Mouse (Mus musculus) adrenal gland, adult 18-20 months (tissue): ENCODE measurements around the gene Hydin. TPM values are rescaled to one million over a fixed set of nuclear protein-coding genes. Genes with fewer than 3 reads are reported as not detected.

Experiments used
- DNase-seq, 2 experiments: peaks; one replicate each; pipeline ENCODE4 v3.0.0; 2021 to 2022; ENCODE audit warnings: low spot score in 2 of 2
- total RNA-seq, 2 experiments: library from RNA; stranded (reverse); gene quantifications; 1 replicate in 1 of 2; 2 replicates in 1 of 2; pipeline ENCODE4 v1.2.3; 2021

Hydin gene
- total RNA-seq, 2 experiments from 2014 or later: 0.03 to 0.17 TPM

DNA sequence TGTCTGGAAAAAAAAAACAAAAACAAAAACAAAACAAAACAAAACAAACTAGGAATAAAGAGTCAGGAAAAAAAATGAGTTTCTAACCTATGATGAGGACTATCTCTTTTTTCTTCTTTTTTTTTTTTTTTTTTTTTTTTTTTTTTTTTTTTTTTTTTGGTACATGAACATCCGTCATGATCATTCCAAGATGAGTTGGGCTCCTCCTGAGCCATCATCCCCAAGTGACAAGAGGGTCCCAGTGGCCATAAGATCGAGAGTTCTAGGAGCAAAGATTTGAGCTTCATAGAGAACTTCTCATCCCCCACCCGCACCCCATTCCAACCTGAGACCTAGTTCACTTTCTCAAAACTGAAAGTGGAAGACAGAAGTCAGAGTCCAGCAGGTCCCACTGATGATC, 164.6 kb downstream of the Hydin start:
- no peak for DNase-seq

DNA sequence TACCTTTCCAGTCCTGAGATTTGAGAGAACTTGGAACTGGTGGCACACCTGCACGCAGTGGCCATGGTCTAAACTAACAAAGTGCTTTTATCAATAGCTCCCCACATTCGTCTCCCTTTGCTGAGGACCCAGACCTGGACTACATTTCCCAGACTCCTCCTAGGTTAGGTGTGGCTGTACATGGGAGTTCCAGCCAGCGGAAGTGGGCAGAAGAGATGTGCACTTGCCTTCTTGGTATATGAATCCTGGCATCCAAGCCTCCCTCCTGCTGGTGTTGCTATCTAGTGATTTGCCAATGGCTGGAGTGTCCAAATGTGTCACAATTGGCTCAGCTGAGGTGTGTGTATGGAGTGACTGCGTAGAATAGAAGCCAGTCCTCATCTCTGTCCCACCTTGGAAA, 173.8 kb downstream of the Hydin start:
- no peak for DNase-seq

DNA sequence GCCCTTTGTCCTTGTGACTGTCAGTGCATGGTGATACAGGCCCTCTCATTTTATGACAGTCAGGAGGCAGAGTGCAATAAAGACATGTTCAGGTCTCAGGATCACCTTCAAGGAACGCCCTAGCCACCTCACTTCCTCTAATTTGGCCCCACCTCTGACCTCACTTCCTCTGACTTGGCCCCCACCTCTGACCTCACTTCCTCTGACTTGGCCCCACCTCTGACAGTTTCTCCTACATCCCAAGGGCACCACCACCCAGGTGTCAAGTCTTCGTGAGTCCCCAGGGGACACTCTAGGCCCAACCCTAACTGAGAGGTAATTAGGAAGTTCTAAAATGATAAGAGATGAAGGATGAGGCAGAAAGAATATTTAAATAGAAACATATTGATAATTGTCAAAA, 177.5 kb downstream of the Hydin start:
- no peak for DNase-seq

DNA sequence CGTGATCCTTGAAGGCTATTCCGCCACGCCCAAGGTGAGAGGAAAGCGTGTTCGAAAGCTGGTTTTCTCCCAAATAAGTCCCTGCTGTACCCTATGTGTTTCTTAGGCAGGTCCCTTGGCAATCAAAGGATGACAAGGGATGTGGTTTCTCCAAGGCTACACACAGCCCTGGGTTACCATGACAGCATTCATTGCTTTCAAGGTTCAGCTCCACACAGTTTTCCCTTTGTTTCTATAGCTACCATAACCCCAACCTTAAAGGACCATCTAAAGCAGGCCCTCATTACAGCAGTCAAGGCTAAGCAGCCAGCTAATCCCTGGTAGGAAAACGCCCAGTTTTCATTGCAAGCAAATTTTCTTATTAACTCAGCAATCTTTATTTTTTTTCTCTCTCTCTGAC, 183.7 kb downstream of the Hydin start:
- DNase-seq: no peak

DNA sequence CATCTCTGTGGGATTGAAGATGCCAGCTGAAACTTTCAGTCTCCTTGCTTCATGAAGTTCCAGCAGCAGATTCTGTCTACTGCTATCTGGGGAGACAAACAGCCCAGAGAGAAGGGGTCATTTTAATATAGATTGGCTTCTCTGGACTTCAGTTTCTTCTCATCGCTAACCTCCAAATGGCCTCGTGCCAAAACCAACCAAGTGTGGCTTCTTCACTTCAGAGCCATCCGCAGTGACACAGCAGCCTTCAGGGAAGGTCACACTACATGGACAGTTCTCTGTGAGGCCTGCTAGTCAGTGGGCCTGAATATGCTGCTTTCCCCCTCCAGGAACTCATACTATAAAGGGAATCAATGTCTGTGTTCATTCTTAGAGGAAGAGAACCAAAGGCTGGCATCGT, 187.7 kb downstream of the Hydin start:
- DNase-seq: no peak

- DNase-seq: no peak
These were observed 190.6 kb downstream of the Hydin start for GRCm38 (mm10) chr8:110457424-110457823.

DNA sequence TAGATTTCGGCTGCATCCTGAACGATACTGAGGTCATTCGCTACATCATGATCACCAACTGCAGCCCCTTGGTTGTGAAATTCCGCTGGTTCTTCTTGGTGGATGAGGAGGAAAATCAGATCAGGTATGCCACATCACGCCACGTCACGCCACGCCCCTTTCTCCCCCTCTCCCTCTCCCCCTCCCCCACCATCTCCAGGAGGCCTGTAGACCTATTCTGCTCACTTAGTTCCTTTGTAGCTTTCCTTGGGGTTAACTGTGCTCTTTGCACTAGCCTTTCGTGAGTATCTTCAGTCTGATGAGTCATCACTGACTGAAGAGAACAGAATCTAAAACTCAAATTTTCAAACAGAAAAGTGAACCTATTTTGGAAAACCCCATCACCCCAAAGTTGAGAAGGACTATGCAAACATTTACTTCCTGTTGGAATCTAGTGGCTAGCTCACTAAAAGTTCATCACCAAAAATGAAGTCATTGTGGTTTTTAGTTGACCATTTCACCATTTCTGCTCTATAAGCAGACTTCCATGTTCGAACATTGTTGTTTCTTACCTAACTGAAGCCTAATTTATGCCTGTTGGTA, 195.9 kb downstream of the Hydin start:
- no peak for DNase-seq

- DNase-seq: no peak
These were observed 197.1 kb downstream of the Hydin start for GRCm38 (mm10) chr8:110463773-110464460.

DNA sequence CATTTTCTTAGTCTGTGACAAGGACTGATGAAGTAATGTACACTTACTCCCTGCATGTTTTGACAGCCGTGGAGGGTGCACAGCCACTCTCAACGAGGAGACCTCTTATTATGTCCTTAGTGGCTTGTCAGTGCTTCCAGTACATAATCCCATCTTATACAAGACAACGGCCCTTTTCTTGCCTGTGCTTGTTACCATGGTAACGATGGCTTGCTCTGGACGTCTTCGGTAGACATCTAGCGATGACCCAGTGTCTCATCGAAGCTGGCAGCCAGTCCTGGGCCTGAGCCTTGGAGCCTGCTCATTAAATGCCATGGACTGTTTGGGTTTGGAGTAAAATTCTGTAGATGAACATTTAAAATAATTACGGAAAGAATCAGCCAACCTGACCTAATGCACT, 198.8 kb downstream of the Hydin start:
- no peak for DNase-seq

DNA sequence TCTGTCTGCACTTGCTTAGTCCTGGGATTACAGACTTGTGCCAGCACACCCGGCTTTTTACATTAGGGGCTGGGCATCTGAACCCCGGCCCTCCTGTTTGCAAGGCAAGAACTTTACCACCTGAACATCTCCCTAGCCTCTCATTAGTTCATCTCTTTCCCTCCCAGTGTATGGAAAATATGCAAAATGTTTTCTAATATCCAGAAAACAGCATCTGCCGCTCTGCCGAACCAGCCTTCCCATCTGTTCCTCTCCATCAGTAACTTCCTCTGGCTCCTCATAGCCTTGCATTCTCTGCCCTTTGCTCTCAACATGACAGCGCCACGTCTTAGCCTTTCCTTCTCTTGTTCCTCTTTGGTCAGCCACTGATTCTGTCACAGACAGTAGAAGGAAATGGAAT, 210.5 kb downstream of the Hydin start:
- DNase-seq: no peak

GRCm38 (mm10) chr8:110478576-110478975, 211.8 kb downstream of the Hydin start:
- peak in 1 of 2 experiments; percentile 10 for DNase-seq

- DNase-seq: no peak
These were observed 212.6 kb downstream of the Hydin start for GRCm38 (mm10) chr8:110479401-110479800.

- no peak for DNase-seq
These were observed 215.5 kb downstream of the Hydin start for GRCm38 (mm10) chr8:110482275-110482674.

DNA sequence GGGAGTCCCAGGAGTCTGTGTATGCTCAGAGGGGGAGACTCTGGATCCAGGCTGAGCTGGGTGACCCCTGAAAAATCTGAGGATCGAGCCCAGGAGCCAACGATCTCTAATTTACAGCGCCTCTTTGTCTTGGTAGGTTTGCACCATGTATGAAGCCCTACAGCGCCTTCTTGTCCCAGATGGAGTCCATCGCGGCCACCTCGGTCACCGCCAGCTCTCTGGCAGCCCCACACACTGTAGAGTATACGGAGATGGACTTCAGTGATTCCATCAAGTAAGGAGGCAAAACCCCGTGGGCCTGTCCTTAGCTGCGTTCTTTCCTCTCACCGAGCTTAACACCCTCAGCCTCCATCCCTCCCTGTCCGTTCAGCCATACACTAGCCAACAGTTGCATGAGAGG, 218.5 kb downstream of the Hydin start:
- DNase-seq: no peak

DNA sequence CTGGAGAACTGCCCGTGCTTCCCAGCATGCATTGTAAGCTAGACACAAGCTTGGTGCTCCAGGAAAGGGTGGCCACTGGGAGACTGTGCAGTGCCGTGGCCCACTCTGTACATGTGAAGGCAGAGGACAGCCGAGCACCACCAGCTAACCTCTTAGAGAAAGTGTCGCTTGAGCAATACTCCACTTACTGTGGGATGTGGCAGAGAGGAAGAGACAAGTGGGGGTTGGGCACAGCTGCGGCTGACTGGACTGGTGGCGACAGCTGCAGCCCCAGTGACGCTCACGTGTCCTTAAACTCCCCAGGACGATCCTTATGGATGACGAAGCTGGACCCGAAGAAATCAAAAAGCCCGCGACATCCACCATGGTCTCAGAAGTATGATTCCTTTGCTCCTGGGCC, 219.2 kb downstream of the Hydin start:
- no peak for DNase-seq

GRCm38 (mm10) chr8:110487644-110488043, 220.9 kb downstream of the Hydin start:
- DNase-seq: no peak

GRCm38 (mm10) chr8:110489344-110489743, 222.6 kb downstream of the Hydin start:
- no peak for DNase-seq

DNA sequence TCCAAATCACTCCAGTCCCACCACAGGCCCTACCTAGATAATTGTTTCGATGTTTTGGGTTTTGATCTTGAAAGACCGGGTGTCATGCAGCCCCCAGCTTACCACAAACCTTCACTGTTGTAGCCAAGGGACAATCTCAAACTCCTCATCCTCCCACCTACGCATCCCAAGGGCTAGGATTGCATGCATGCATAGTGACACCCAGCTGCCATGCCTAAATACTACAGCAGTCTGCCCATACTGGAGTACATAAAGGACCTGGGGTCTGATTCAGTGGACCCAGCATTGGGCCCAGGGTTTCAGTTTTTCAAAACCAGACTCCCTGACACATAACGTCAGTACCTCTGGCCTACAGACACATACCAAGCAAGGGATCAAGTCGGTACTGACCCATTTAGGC, 224.3 kb downstream of the Hydin start:
- no peak for DNase-seq

GRCm38 (mm10) chr8:110496286-110496685, 229.5 kb downstream of the Hydin start:
- no peak for DNase-seq

GRCm38 (mm10) chr8:110500253-110500652, 233.5 kb downstream of the Hydin start:
- peak in 1 of 2 experiments; percentile 20 for DNase-seq

DNA sequence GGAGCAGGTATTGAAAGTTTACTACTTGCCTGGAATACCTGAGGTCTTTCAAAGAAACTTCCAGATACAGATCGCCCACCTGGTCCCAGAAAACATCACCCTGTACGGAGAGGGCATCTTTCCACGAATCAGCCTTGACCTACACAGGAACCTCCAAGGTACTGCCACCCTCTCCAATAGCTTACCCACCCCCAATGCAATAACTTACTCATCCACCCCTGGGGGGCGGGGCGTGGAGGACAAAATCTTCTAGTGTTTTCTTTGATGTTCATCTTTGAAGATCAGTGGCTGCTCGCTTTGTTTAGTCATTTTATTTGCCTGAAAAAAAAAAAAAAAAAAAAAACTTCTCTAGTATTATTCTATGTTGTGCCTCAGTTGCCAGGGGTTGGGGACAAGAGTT, 233.9 kb downstream of the Hydin start:
- DNase-seq: no peak

DNA sequence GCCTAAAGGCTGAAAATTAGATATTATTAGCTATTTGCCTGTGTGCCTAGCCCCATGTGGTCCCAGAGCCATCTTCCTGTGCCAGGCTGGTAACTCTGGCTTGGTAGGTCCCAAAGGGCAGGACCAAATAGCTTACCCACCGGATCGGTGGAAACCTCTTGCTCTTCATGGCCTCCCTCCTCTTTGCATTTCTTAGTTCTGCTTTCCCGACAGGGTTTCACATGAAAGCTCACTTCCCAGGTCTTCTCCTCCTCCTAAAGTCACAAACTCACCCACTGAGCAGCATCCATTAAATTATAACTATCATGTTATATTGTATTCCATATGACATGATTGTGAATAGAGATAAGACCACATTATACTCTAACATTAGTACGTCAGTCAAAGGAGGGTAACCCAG, 234.6 kb downstream of the Hydin start:
- no peak for DNase-seq

DNA sequence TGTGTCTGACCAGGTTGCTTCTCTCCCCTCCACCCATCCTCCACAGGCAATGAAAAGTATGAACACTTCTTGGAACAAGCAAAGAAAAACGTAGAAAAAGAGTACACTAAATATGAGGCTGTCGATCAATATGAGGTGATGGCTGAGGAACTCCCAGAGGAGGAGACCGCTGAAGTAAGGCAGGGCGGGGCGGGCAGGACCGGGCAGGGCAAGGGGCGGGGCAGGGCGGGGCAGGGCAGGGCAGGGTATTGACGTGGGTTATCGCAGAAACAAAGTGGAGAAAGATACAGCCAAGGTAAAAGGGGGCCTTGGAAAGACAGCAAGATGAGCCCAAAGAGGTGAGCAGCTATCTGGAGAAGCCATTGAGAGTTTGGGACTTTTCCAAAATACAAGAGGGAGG, 236.1 kb downstream of the Hydin start:
- no peak for DNase-seq
